8 mouse cellular contexts compared by ENCODE assay signal in the genomic region with DNA sequence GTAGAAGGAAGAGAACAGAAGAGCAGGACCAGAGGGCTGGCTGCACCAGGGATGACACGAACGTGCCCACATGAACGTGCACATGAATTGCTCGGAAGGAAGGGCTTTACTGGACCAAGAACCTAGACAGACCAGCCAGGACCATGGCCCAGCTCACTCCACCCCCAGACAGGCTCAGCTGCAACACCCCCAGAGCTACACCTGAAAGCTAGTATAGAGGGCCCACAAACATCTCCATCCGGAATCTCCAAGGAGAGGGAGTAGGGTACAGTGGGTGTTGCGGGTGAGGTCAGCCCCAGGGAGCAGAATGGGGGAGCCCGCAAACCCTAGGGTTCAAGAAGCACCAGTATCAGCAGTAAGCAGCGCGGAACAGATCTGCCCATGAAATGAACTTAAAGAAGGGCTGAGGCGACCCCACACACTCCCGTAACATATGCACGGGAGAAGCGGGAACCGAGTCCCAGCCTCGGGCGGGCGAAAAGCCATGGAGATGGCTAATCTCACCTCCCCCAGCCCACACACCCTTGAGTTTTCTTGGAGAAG. TPM values are rescaled to one million over a fixed set of nuclear protein-coding genes. Genes with fewer than 3 reads are reported as not detected.
DNase-seq lines count a peak whose midpoint lies in the region; ATAC-seq lines count a peak whose summit lies in the region.

No protein-coding gene starts in this region.

- ATAC-seq in kidney, embryonic 14.5 days (ENCODE audit: low FRiP score, low TSS enrichment) = no peak
- ATAC-seq in embryonic facial prominence, embryonic 11.5 days (replicated peaks; ENCODE audit: insufficient number of reproducible peaks, low FRiP score, low TSS enrichment, low read depth) = no peak
- no peak for ATAC-seq in hindbrain, embryonic 14.5 days (ENCODE audit: low FRiP score)
- ATAC-seq in midbrain, embryonic 13.5 days = no peak

- peaks cover 15% of the 10 kb centered on the region for H3K27me3 ChIP-seq in kidney, embryonic 14.5 days (ENCODE audit: control insufficient read depth, insufficient read depth, low read length)
- peaks cover 20% of the 10 kb centered on the region for H3K27me3 ChIP-seq in embryonic facial prominence, embryonic 11.5 days (ENCODE audit: control insufficient read depth, insufficient read depth, low read length)
- H3K27me3 ChIP-seq in hindbrain, embryonic 14.5 days (ENCODE audit: control insufficient read depth, insufficient read depth, low read length) = peaks cover 28% of the 10 kb centered on the region
- peaks cover 50% of the 10 kb centered on the region for H3K27me3 ChIP-seq in midbrain, embryonic 13.5 days

- peak overlapping the region; percentile 74 for H3K4me3 ChIP-seq in kidney, embryonic 14.5 days (ENCODE audit: low read length)
- H3K4me3 ChIP-seq in embryonic facial prominence, embryonic 11.5 days (ENCODE audit: low read depth, low read length) = peak overlapping the region; percentile 82
- H3K4me3 ChIP-seq in hindbrain, embryonic 14.5 days (replicated peaks; ENCODE audit: low read length) = peak overlapping the region; percentile 80
- peak overlapping the region; percentile 73 for H3K4me3 ChIP-seq in midbrain, embryonic 13.5 days (replicated peaks)

- H3K27ac ChIP-seq in kidney, embryonic 14.5 days (ENCODE audit: low read depth, low read length) = no peak overlapping the region
- no peak overlapping the region for H3K27ac ChIP-seq in embryonic facial prominence, embryonic 11.5 days (replicated peaks; ENCODE audit: low read depth, low read length)
- no peak overlapping the region; the same call in 1 of the 2 replicates for H3K27ac ChIP-seq in hindbrain, embryonic 14.5 days
- H3K27ac ChIP-seq in midbrain, embryonic 13.5 days = no peak overlapping the region

- H3K9ac ChIP-seq in kidney, embryonic 14.5 days (ENCODE audit: low read depth, low read length) = peak overlapping the region; percentile 83; the same call in 1 of the 2 replicates
- H3K9ac ChIP-seq in embryonic facial prominence, embryonic 11.5 days (replicated peaks; ENCODE audit: low read length) = peak overlapping the region; percentile 72; the same call in 1 of the 2 replicates
- H3K9ac ChIP-seq in hindbrain, embryonic 14.5 days = no peak overlapping the region
- no peak overlapping the region; the same call in 1 of the 2 replicates for H3K9ac ChIP-seq in midbrain, embryonic 13.5 days (replicated peaks)

- peaks cover 14% of the 10 kb centered on the region for H3K4me1 ChIP-seq in kidney, embryonic 14.5 days (ENCODE audit: control insufficient read depth, insufficient read depth, low read length)
- H3K4me1 ChIP-seq in embryonic facial prominence, embryonic 11.5 days (ENCODE audit: control insufficient read depth, insufficient read depth, low read length) = peaks cover 5% of the 10 kb centered on the region
- H3K4me1 ChIP-seq in hindbrain, embryonic 14.5 days (replicated peaks; ENCODE audit: control insufficient read depth, insufficient read depth, low read length) = peaks cover 20% of the 10 kb centered on the region
- peaks cover 27% of the 10 kb centered on the region for H3K4me1 ChIP-seq in midbrain, embryonic 13.5 days (replicated peaks)

- 19% methylated on average over 17 of the region's 17 CpGs for WGBS in kidney, embryonic 14.5 days
- 21% methylated on average over 17 of the region's 17 CpGs for WGBS in embryonic facial prominence, embryonic 11.5 days
- 21% methylated on average over 17 of the region's 17 CpGs for whole genome bisulfite sequencing in hindbrain, embryonic 14.5 days
- 18% methylated on average over 17 of the region's 17 CpGs for WGBS in midbrain, embryonic 13.5 days

- no peaks in the 10 kb centered on the region for H3K9me3 ChIP-seq in kidney, embryonic 14.5 days (ENCODE audit: control insufficient read depth, low read length)
- H3K9me3 ChIP-seq in embryonic facial prominence, embryonic 11.5 days (replicated peaks; ENCODE audit: control insufficient read depth, low read length) = no peaks in the 10 kb centered on the region
- H3K9me3 ChIP-seq in hindbrain, embryonic 14.5 days (ENCODE audit: control insufficient read depth, low read length) = no peaks in the 10 kb centered on the region
- H3K9me3 ChIP-seq in midbrain, embryonic 13.5 days = no peaks in the 10 kb centered on the region

- no peak for DNase-seq in kidney, postnatal 10 days
- no peak for DNase-seq in embryonic facial prominence, embryonic 11.5 days (ENCODE audit: low spot score)
- no peak for DNase-seq in hindbrain, embryonic 14.5 days (ENCODE audit: low spot score)
- DNase-seq in cerebellum, postnatal 14 days = no peak
- no peak for DNase-seq in right cerebral cortex, adult 2 months (ENCODE audit: low spot score in 2 of 2)
- DNase-seq in MN1 (ENCODE audit: low spot score) = no peak

- H3K36me3 ChIP-seq in kidney, embryonic 14.5 days (ENCODE audit: control insufficient read depth, insufficient read depth, low read length) = no peaks in the 10 kb centered on the region
- no peaks in the 10 kb centered on the region for H3K36me3 ChIP-seq in embryonic facial prominence, embryonic 11.5 days (replicated peaks; ENCODE audit: control insufficient read depth, insufficient read depth, low read depth, low read length)
- H3K36me3 ChIP-seq in hindbrain, embryonic 14.5 days (replicated peaks; ENCODE audit: control insufficient read depth, insufficient read depth) = no peaks in the 10 kb centered on the region
- no peaks in the 10 kb centered on the region for H3K36me3 ChIP-seq in midbrain, embryonic 13.5 days

- peak overlapping the region; percentile 99 for H3K4me2 ChIP-seq in kidney, embryonic 14.5 days (replicated peaks; ENCODE audit: low read depth, low read length)
- H3K4me2 ChIP-seq in embryonic facial prominence, embryonic 11.5 days (ENCODE audit: low read depth, low read length) = peak overlapping the region; percentile 96
- H3K4me2 ChIP-seq in hindbrain, embryonic 14.5 days (replicated peaks) = peak overlapping the region; percentile 95
- peak overlapping the region; percentile 97 for H3K4me2 ChIP-seq in midbrain, embryonic 13.5 days (replicated peaks)

RNA-seq across cellular contexts. Expression of gene Nacc2, which starts 1.4 kb away (rescaled TPM):
- polyA plus RNA-seq in kidney, embryonic 14.5 days (2014; fragmentation: Nextera tagmentation; extraction: Ambion mirVana) = 3.7 and 6.6 TPM in 2 replicates
- 2.7 and 3.6 TPM in 2 replicates for polyA plus RNA-seq in embryonic facial prominence, embryonic 11.5 days (2014; fragmentation: Nextera tagmentation; extraction: Ambion mirVana)
- 18.3 and 19.2 TPM in 2 replicates for polyA plus RNA-seq in hindbrain, embryonic 14.5 days (2014; fragmentation: Nextera tagmentation; extraction: Ambion mirVana)
- 10.1 and 10.4 TPM in 2 replicates for polyA plus RNA-seq in midbrain, embryonic 13.5 days (2015; fragmentation: Nextera tagmentation; extraction: Ambion mirVana)

Comparison
In these comparisons a context has a peak if more than half of its experiments do, and no peak if none do; other contexts are left out.
1. H3K9ac ChIP-seq: peak in kidney, embryonic 14.5 days (single experiment) and embryonic facial prominence, embryonic 11.5 days (single experiment); none in hindbrain, embryonic 14.5 days (single experiment) and midbrain, embryonic 13.5 days (single experiment).
2. Peak in every context shown above with its lines, with median percentiles within 50 percentile points of each other: H3K4me2 ChIP-seq and H3K4me3 ChIP-seq.